Mouse (Mus musculus) liver, embryonic 14.5 days (tissue): ENCODE results near the gene Emcn.

Experiments used
- CTCF ChIP-seq: IDR thresholded peaks from 2 replicates; pipeline ENCODE4 v1.5.1; 2016; ENCODE audit warnings: antibody characterized with exemption, low read depth, control low read depth
- EP300 ChIP-seq: IDR thresholded peaks from 2 replicates; pipeline ENCODE4 v1.6.1; 2016; ENCODE audit warnings: antibody characterized with exemption, low read depth

GRCm38 (mm10) chr3:137415451-137416086 lies 74.7 kb downstream of the Emcn start:
- no peak for TF ChIP-seq CTCF
- no peak for TF ChIP-seq EP300
